Comparison of ENCODE assay signal across 25 mouse cellular contexts in the genomic region with DNA sequence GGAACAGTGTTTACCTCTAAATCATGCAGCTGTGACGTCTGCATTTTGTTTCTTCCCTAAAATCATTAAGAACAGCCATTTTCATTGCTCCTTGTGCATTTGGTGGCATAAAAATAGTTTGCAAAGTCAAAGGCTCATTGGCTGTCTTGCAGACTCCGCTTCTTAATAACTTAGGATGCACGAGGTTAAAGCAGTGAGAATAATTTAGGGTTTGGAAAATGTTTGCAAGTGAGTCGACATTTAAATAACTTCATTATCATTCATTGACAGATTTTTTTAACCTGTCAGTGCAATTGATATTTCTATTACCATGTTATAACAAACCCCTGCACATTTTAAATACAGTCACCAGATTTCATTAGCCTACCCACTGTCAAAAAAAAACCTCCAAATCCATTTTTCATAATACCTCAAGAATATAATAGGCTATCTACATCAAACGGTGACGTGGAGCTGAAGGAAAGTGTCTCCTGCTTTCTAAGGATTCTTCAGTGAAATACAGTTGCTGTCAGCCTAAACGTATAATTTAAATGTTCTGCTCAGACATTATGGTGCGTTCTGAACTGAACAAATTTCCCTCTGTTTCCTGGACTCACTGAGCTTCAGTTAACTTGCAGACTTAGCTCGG.
DNase-seq lines count a peak whose midpoint lies in the region; ATAC-seq and TF ChIP-seq lines count a peak whose summit lies in the region.
"Had no signal": no experiment of that assay in that cellular context is flagged by ENCODE, and none has a peak within 500 bp of the region (broad histone marks: within the 10 kb centered on the region; RNA-seq: fewer than 3 reads in every experiment).

No protein-coding gene starts in this region.

- intact Hi-C loops in heart, adult 2 months (cut with DNase I) = no loop called here

- no peak overlapping the region for H3K4me3 ChIP-seq in forebrain, embryonic 14.5 days (ENCODE audit: low read depth, low read length)
- H3K4me3 ChIP-seq in forebrain, embryonic 15.5 days = no peak overlapping the region
- no peak overlapping the region for H3K4me3 ChIP-seq in midbrain, embryonic 14.5 days (replicated peaks; ENCODE audit: low read depth, low read length)
- H3K4me3 ChIP-seq in midbrain, embryonic 13.5 days (replicated peaks) = no peak overlapping the region
- H3K4me3 ChIP-seq in hindbrain, embryonic 13.5 days = no peak overlapping the region
- H3K4me3 ChIP-seq in heart, adult 2 months = no peak overlapping the region
- H3K4me3 ChIP-seq: embryonic facial prominence, embryonic 12.5 days; embryonic facial prominence, embryonic 15.5 days; hindbrain, embryonic 12.5 days; intestine, embryonic 15.5 days had no signal

- TF ChIP-seq EP300 in heart, adult 2 months (IDR thresholded peaks at IDR 0.05; ENCODE audit: insufficient read depth, low read depth, low read length) = no peak

- no peak overlapping the region for H3K27ac ChIP-seq in forebrain, embryonic 14.5 days (ENCODE audit: low read depth, low read length)
- no peak overlapping the region for H3K27ac ChIP-seq in forebrain, embryonic 15.5 days (replicated peaks)
- no peak overlapping the region for H3K27ac ChIP-seq in midbrain, embryonic 14.5 days (replicated peaks; ENCODE audit: low read depth, low read length)
- no peak overlapping the region for H3K27ac ChIP-seq in midbrain, embryonic 13.5 days
- no peak overlapping the region for H3K27ac ChIP-seq in hindbrain, embryonic 13.5 days
- no peak overlapping the region for H3K27ac ChIP-seq in heart, adult 2 months
- H3K27ac ChIP-seq: embryonic facial prominence, embryonic 12.5 days; embryonic facial prominence, embryonic 15.5 days; hindbrain, embryonic 12.5 days; intestine, embryonic 15.5 days had no signal

- no peaks in the 10 kb centered on the region for H3K79me2 ChIP-seq in heart, adult 2 months (replicated peaks; ENCODE audit: control insufficient read depth, insufficient read depth, low read length)

- no peak for TF ChIP-seq CTCF in brain, embryonic 14.5 days (IDR thresholded peaks at IDR 0.05; ENCODE audit: borderline replicate concordance, extremely low read depth, insufficient read depth, insufficient read length)
- TF ChIP-seq CTCF in heart, adult 2 months (IDR thresholded peaks at IDR 0.05) = no peak

- no peak overlapping the region for H3K4me2 ChIP-seq in forebrain, embryonic 14.5 days (ENCODE audit: low read length)
- H3K4me2 ChIP-seq in forebrain, embryonic 15.5 days (replicated peaks) = no peak overlapping the region
- no peak overlapping the region for H3K4me2 ChIP-seq in midbrain, embryonic 14.5 days (ENCODE audit: low read length)
- no peak overlapping the region for H3K4me2 ChIP-seq in midbrain, embryonic 13.5 days (replicated peaks)
- H3K4me2 ChIP-seq in hindbrain, embryonic 13.5 days = no peak overlapping the region
- H3K4me2 ChIP-seq: embryonic facial prominence, embryonic 12.5 days; embryonic facial prominence, embryonic 15.5 days; heart, embryonic 11.5 days; hindbrain, embryonic 12.5 days; intestine, embryonic 15.5 days had no signal

- no peaks in the 10 kb centered on the region for H3K36me3 ChIP-seq in forebrain, embryonic 14.5 days (ENCODE audit: control insufficient read depth, insufficient read depth, low read length)
- H3K36me3 ChIP-seq in forebrain, embryonic 15.5 days = no peaks in the 10 kb centered on the region
- no peaks in the 10 kb centered on the region for H3K36me3 ChIP-seq in midbrain, embryonic 14.5 days (ENCODE audit: control insufficient read depth, insufficient read depth, low read length)
- H3K36me3 ChIP-seq in midbrain, embryonic 13.5 days = no peaks in the 10 kb centered on the region
- no peaks in the 10 kb centered on the region for H3K36me3 ChIP-seq in hindbrain, embryonic 13.5 days
- H3K36me3 ChIP-seq in heart, adult 2 months (ENCODE audit: control insufficient read depth, insufficient read depth, low read length) = no peaks in the 10 kb centered on the region
- H3K36me3 ChIP-seq: embryonic facial prominence, embryonic 12.5 days; embryonic facial prominence, embryonic 15.5 days; G1E; hindbrain, embryonic 12.5 days; intestine, embryonic 15.5 days had no signal

- no peak for ATAC-seq in forebrain, embryonic 14.5 days
- no peak for ATAC-seq in forebrain, embryonic 15.5 days (replicated peaks)
- ATAC-seq in midbrain, embryonic 14.5 days (ENCODE audit: low FRiP score, low TSS enrichment) = no peak
- ATAC-seq in midbrain, embryonic 13.5 days = no peak
- no peak for ATAC-seq in hindbrain, embryonic 13.5 days (ENCODE audit: low FRiP score)
- ATAC-seq: hindbrain, embryonic 16.5 days; intestine, embryonic 15.5 days; Patski had no signal

- WGBS in forebrain, embryonic 14.5 days = 83% methylated on average over 9 of the region's 9 CpGs
- WGBS in forebrain, embryonic 15.5 days = 74% methylated on average over 9 of the region's 9 CpGs
- 76% methylated on average over 9 of the region's 9 CpGs for WGBS in midbrain, embryonic 14.5 days
- 78% methylated on average over 9 of the region's 9 CpGs for WGBS in midbrain, embryonic 13.5 days
- 74% methylated on average over 9 of the region's 9 CpGs for WGBS in hindbrain, embryonic 13.5 days
- 71% methylated on average over 9 of the region's 9 CpGs for WGBS in heart, adult 2 months

- H3K4me1 ChIP-seq in forebrain, embryonic 14.5 days (ENCODE audit: control insufficient read depth, insufficient read depth, low read length) = no peaks in the 10 kb centered on the region
- no peaks in the 10 kb centered on the region for H3K4me1 ChIP-seq in forebrain, embryonic 15.5 days
- no peaks in the 10 kb centered on the region for H3K4me1 ChIP-seq in midbrain, embryonic 14.5 days (ENCODE audit: control insufficient read depth, insufficient read depth, low read length)
- no peaks in the 10 kb centered on the region for H3K4me1 ChIP-seq in midbrain, embryonic 13.5 days (replicated peaks)
- no peaks in the 10 kb centered on the region for H3K4me1 ChIP-seq in hindbrain, embryonic 13.5 days (replicated peaks)
- H3K4me1 ChIP-seq in heart, adult 2 months (ENCODE audit: control insufficient read depth, insufficient read depth, low read length) = no peaks in the 10 kb centered on the region
- H3K4me1 ChIP-seq: embryonic facial prominence, embryonic 12.5 days; embryonic facial prominence, embryonic 15.5 days; hindbrain, embryonic 12.5 days; intestine, embryonic 15.5 days had no signal

- H3K9me3 ChIP-seq in forebrain, embryonic 14.5 days (replicated peaks; ENCODE audit: control insufficient read depth, low read length) = peaks cover 3% of the 10 kb centered on the region
- H3K9me3 ChIP-seq in forebrain, embryonic 15.5 days = peaks cover 4% of the 10 kb centered on the region
- peaks cover 5% of the 10 kb centered on the region for H3K9me3 ChIP-seq in midbrain, embryonic 14.5 days (ENCODE audit: control insufficient read depth, low read length)
- peaks cover 4% of the 10 kb centered on the region; the same call in 1 of the 2 replicates for H3K9me3 ChIP-seq in midbrain, embryonic 13.5 days
- H3K9me3 ChIP-seq in hindbrain, embryonic 13.5 days = peaks cover 4% of the 10 kb centered on the region
- H3K9me3 ChIP-seq: G1E; intestine, embryonic 15.5 days had no signal

- no peak overlapping the region for H3K9ac ChIP-seq in forebrain, embryonic 14.5 days (ENCODE audit: low read length)
- H3K9ac ChIP-seq in forebrain, embryonic 15.5 days (replicated peaks) = no peak overlapping the region
- no peak overlapping the region for H3K9ac ChIP-seq in midbrain, embryonic 14.5 days (replicated peaks; ENCODE audit: low read length)
- no peak overlapping the region for H3K9ac ChIP-seq in midbrain, embryonic 13.5 days (replicated peaks)
- no peak overlapping the region for H3K9ac ChIP-seq in hindbrain, embryonic 13.5 days
- no peak overlapping the region for H3K9ac ChIP-seq in heart, adult 2 months (ENCODE audit: low read depth, low read length)
- H3K9ac ChIP-seq: embryonic facial prominence, embryonic 12.5 days; embryonic facial prominence, embryonic 15.5 days; hindbrain, embryonic 12.5 days; intestine, embryonic 15.5 days had no signal

- DNase-seq in forebrain, embryonic 14.5 days (ENCODE audit: low spot score) = peak; percentile 27
- peak; percentile 35 for DNase-seq in midbrain, embryonic 14.5 days
- peak; percentile 55 for DNase-seq in brain, embryonic 14.5 days (ENCODE audit: low read depth)
- no peak for DNase-seq in heart, adult 2 months
- DNase-seq: adrenal gland, postnatal 10 days; B cell, adult 2 months; cerebellum, adult 11 months; cerebellum, adult 2 months; cerebellum, adult 9-11 months; cerebellum, postnatal 25 days; gastrocnemius, postnatal 10 days; gastrocnemius, postnatal 36 days; kidney, adult 11 months had no signal

- TF ChIP-seq POLR2A in brain, embryonic 14.5 days (IDR thresholded peaks at IDR 0.05; ENCODE audit: borderline replicate concordance, extremely low read depth, insufficient read depth, insufficient read length, poor library complexity, severe bottlenecking) = no peak
- TF ChIP-seq POLR2A in heart, adult 2 months (IDR thresholded peaks at IDR 0.05; ENCODE audit: insufficient read depth, low read depth, low read length) = no peak

- H3K27me3 ChIP-seq in forebrain, embryonic 14.5 days (replicated peaks; ENCODE audit: control insufficient read depth, insufficient read depth, low read length) = no peaks in the 10 kb centered on the region
- no peaks in the 10 kb centered on the region for H3K27me3 ChIP-seq in forebrain, embryonic 15.5 days
- no peaks in the 10 kb centered on the region for H3K27me3 ChIP-seq in midbrain, embryonic 14.5 days (ENCODE audit: control insufficient read depth, insufficient read depth, low read length)
- no peaks in the 10 kb centered on the region for H3K27me3 ChIP-seq in midbrain, embryonic 13.5 days
- no peaks in the 10 kb centered on the region for H3K27me3 ChIP-seq in hindbrain, embryonic 13.5 days
- no peaks in the 10 kb centered on the region for H3K27me3 ChIP-seq in heart, adult 2 months (ENCODE audit: control insufficient read depth, insufficient read depth, low read length)
- H3K27me3 ChIP-seq: CH12.LX; embryonic facial prominence, embryonic 12.5 days; embryonic facial prominence, embryonic 15.5 days; hindbrain, embryonic 12.5 days; intestine, embryonic 15.5 days had no signal

Comparison
In these comparisons a context has a peak if more than half of its experiments do, and no peak if none do; other contexts are left out.
1. DNase-seq: peak in forebrain, embryonic 14.5 days (single experiment), midbrain, embryonic 14.5 days (single experiment) and brain, embryonic 14.5 days (single experiment); none in heart, adult 2 months (0 of 2).